Mouse (Mus musculus): ENCODE measurements at regions not wholly inside any gene's neighbourhood (a gene's known extent, or its start where the extent isn't known, plus 50 kb on each side); places are given as distances from the start of the nearest gene placed in this dataset.

GRCm38 (mm10) chr14:46664305-46664704 is 96.0 kb upstream of the Cdkn3 start:
- no peak for ATAC-seq

DNA sequence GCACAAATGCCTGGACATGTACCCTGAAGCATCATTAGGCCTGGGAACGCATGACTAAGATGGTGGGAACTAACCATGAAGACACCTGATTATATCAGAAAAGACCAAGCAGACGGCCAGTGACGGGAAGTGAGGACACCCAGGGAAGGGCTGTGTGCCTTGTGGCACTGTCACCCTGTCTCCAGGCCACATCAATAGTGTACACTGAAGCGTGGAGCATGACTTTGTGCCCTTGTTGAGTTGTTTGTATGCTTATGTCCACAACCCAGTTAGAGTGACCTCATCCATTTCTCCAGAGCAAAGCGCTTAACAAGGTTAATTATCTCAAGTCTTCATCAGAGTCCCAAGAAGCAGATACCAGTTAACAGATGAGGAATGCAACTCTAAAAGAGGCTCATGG is 96.8 kb upstream of the Cdkn3 start:
- H3K36me3 ChIP-seq = no peaks in the 10 kb centered on the region
- WGBS (ENCODE audit: insufficient replicate concordance) = 48% methylated on average over 5 of the region's 5 CpGs
- no peak overlapping the region for H3K9ac ChIP-seq
- H3K27me3 ChIP-seq (replicated peaks) = peaks cover 1% of the 10 kb centered on the region; the same call in 1 of the 2 replicates
- no peak overlapping the region for H3K4me3 ChIP-seq
- ATAC-seq = no peak
- H3K4me2 ChIP-seq = no peak overlapping the region
- no peaks in the 10 kb centered on the region for H3K9me3 ChIP-seq (replicated peaks)
- H3K27ac ChIP-seq = no peak overlapping the region
- peaks cover 15% of the 10 kb centered on the region for H3K4me1 ChIP-seq

More at GRCm38 (mm10) chr14:46664305-46664704, 96.0 kb upstream of the Cdkn3 start:
- Histone ChIP-seq H3K27me3 (replicated peaks) (no peaks in the 10 kb centered on the region; the same call in 1 of the 2 replicates), H3K4me2 (no peak overlapping the region), H3K36me3 (no peaks in the 10 kb centered on the region), H3K9me3 (replicated peaks) (0 out of 2 replicates have a peak, but pooled peaks cover 3% of the 10 kb centered on the region), H3K9ac (no peak overlapping the region), H3K4me3 (no peak overlapping the region), H3K27ac (no peak overlapping the region), H3K4me1 (peaks cover 15% of the 10 kb centered on the region)
- WGBS (ENCODE audit: insufficient replicate concordance) = 73% methylated on average over 6 of the region's 6 CpGs

DNA sequence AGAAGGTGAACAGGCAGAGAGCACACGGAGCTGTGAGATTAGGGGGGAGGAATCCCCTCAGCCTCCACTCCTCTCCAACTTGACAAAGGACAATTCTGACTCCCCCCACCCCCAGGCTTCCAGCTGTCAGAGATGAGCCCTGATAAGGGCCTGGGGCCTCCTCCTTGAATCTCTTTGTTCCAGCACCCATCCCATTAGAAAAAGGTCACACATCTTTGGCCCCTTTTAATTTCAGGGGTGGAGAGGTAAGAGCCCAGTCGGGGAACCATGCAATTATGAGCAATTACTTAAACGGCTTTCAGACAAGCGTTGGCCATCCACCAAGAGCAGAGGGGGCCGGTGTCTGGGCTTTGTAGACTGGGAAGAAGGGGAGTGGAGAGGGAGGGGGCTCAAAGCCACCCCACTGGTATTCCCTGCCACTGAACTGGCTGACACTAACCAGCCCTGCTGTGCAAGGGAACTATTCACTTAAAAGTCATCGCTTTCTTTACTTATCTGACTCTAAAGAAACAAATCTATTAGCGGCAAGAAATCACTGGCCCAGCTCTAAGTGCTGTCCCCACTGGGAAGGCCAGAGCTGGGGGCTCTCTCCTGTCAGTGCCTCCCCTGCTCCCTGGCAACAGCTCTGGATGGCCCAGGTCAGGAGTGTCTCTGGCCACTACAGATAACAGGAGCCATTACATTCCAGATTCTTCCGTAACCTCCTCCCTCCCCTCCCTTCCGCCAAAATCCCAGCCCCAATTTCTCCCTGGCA is 98.4 kb upstream of the Cdkn3 start:
- Histone ChIP-seq H3K9ac (no peak overlapping the region), H3K4me3 (no peak overlapping the region), H3K27me3 (replicated peaks) (peaks cover 7% of the 10 kb centered on the region; the same call in 1 of the 2 replicates), H3K27ac (no peak overlapping the region), H3K4me2 (peak overlapping the region; percentile 3; the same call in 1 of the 2 replicates), H3K36me3 (no peaks in the 10 kb centered on the region), H3K4me1 (peaks cover 11% of the 10 kb centered on the region), H3K9me3 (replicated peaks) (no peaks in the 10 kb centered on the region)
- 36% methylated on average over 9 of the region's 9 CpGs for WGBS (ENCODE audit: insufficient replicate concordance)
- peak; percentile 46 for ATAC-seq

GRCm38 (mm10) chr14:46661118-46661791 is 99.1 kb upstream of the Cdkn3 start:
- WGBS (ENCODE audit: insufficient replicate concordance) = 40% methylated on average over 3 of the region's 3 CpGs

DNA sequence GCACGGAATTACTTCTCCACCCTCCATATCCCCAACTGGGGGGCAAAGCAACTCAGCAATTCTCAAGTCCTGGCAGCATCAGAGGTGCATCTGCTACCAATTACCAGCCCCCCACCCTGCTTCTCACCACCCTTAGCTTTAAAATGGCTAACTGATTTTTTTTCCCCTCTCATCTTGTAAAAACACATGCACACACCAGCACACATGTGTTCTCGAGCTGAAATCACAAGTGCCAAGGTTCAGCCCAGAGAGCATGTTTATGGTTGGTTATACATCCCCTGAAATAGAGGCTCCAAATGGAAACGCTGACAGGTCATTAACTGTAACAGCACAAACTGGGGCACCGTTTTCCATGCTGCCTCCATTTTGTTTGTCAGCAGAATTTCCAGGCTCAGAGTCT is 101.0 kb upstream of the Cdkn3 start:
- no peak overlapping the region for H3K27ac ChIP-seq
- no peak overlapping the region for H3K9ac ChIP-seq
- ATAC-seq = no peak
- H3K4me1 ChIP-seq = peaks cover 11% of the 10 kb centered on the region
- H3K27me3 ChIP-seq (replicated peaks) = peaks cover 11% of the 10 kb centered on the region; the same call in 1 of the 2 replicates
- no peak overlapping the region for H3K4me2 ChIP-seq
- H3K9me3 ChIP-seq (replicated peaks) = no peaks in the 10 kb centered on the region
- H3K36me3 ChIP-seq = no peaks in the 10 kb centered on the region
- no peak overlapping the region for H3K4me3 ChIP-seq
- 58% methylated on average over 4 of the region's 4 CpGs for WGBS (ENCODE audit: insufficient replicate concordance)

More at GRCm38 (mm10) chr14:46661118-46661791, 99.1 kb upstream of the Cdkn3 start:
- Histone ChIP-seq H3K9me3 (replicated peaks) (no peaks in the 10 kb centered on the region), H3K27ac (no peak overlapping the region), H3K27me3 (replicated peaks) (peaks cover 10% of the 10 kb centered on the region; the same call in 1 of the 2 replicates), H3K4me2 (no peak overlapping the region), H3K36me3 (no peaks in the 10 kb centered on the region), H3K4me1 (peaks cover 11% of the 10 kb centered on the region), H3K9ac (no peak overlapping the region), H3K4me3 (no peak overlapping the region)
- no peak for ATAC-seq

DNA sequence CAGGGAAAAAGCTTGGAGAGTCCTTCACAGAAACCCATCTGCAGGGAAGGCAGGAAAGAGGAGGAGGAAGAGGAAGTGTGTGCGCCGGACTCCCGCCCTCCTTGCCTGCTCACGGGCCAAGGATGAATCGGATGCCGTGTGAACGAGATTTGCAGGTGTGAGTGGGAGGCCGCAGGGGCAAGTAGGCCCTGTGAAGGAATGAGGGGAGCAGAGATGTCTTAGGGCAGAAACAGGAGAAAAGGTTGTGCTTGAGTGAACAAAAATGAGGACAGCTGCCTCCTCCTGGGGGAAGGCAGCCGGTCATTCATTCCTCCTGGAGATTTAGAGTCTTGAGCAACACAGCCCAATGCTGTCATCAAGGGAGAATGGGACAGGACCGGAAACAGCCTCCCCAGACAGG is 104.1 kb upstream of the Cdkn3 start:
- ATAC-seq = no peak
- Histone ChIP-seq H3K9ac (no peak overlapping the region), H3K4me1 (no peaks in the 10 kb centered on the region), H3K9me3 (replicated peaks) (no peaks in the 10 kb centered on the region), H3K4me3 (no peak overlapping the region), H3K27me3 (replicated peaks) (peaks cover 11% of the 10 kb centered on the region; the same call in 1 of the 2 replicates), H3K36me3 (no peaks in the 10 kb centered on the region), H3K27ac (no peak overlapping the region), H3K4me2 (no peak overlapping the region)
- 66% methylated on average over 10 of the region's 10 CpGs for WGBS (ENCODE audit: insufficient replicate concordance)

DNA sequence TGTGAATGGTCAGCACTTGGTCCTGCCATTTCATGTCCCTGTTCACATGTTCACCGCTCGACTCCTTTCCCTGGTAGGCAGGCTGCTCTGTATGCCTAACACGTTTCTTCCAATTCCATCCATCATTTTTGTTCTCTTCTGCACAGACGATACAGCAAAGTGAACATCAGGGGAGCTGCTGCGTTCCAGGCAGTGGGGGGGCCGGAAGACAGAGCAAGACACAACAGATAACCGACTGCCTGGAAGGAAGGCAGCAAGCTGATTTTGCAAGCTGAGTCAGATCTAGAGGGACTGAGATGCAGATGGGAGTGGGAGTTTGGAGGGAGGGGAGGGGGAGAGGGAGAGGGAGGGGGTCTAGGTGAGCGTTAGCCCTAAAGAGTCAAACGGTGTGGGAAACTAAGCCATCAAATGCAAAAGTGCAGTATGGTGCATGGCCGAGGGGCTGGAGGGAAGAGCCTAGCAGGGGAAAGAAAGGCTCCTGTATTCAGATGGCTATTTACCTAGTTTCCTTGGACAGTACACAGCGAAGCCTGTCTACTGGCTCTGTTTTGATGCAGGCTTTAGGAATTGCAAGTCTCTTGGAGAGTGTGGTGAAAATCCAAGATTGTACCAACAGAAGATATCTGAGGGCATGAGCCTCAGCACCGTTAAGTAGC is 112.9 kb upstream of the Cdkn3 start:
- H3K4me2 ChIP-seq = no peak overlapping the region
- H3K27ac ChIP-seq = no peak overlapping the region
- H3K4me3 ChIP-seq = no peak overlapping the region
- no peaks in the 10 kb centered on the region for H3K9me3 ChIP-seq (replicated peaks)
- 42% methylated on average over 12 of the region's 12 CpGs for WGBS (ENCODE audit: insufficient replicate concordance)
- no peaks in the 10 kb centered on the region for H3K36me3 ChIP-seq
- no peak overlapping the region for H3K9ac ChIP-seq
- no peaks in the 10 kb centered on the region for H3K4me1 ChIP-seq
- ATAC-seq = no peak
- peaks cover 4% of the 10 kb centered on the region; the same call in 1 of the 2 replicates for H3K27me3 ChIP-seq (replicated peaks)

DNA sequence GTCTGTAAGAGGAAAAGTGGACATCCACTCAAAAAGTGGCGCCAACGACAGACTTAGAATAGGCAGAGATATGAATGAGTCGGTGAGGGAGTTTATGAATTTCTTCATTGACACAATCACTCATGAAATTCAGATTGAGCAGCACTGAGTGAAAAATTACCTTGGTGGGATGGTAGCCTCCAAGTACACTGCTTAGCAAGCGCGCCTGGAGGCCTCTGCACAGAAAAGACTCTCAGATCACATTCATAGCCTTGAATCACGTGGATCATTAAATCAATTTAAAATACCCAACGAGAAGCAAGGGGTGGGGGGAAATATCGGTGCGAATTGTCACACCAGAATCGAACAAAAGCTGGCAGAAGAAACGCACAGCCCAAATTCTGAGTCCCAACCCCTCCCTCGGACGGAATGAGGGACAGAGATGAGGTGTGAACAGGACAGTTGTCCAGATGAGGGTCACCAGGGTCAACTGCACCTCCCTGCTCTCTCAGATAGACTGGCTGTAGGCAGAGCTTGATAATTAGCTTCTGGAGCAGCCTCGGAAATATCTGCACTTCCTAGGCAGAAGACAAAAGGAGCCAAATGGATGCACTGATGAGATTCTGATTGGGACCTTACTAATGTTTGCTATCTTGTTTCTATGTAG is 113.5 kb upstream of the Cdkn3 start:
- no peaks in the 10 kb centered on the region for H3K9me3 ChIP-seq (replicated peaks)
- H3K4me3 ChIP-seq = no peak overlapping the region
- H3K36me3 ChIP-seq = no peaks in the 10 kb centered on the region
- H3K4me2 ChIP-seq = no peak overlapping the region
- H3K9ac ChIP-seq = no peak overlapping the region
- 74% methylated on average over 14 of the region's 14 CpGs for WGBS (ENCODE audit: insufficient replicate concordance)
- no peak overlapping the region for H3K27ac ChIP-seq
- no peaks in the 10 kb centered on the region for H3K4me1 ChIP-seq
- peaks cover 4% of the 10 kb centered on the region; the same call in 1 of the 2 replicates for H3K27me3 ChIP-seq (replicated peaks)
- ATAC-seq = no peak

DNA sequence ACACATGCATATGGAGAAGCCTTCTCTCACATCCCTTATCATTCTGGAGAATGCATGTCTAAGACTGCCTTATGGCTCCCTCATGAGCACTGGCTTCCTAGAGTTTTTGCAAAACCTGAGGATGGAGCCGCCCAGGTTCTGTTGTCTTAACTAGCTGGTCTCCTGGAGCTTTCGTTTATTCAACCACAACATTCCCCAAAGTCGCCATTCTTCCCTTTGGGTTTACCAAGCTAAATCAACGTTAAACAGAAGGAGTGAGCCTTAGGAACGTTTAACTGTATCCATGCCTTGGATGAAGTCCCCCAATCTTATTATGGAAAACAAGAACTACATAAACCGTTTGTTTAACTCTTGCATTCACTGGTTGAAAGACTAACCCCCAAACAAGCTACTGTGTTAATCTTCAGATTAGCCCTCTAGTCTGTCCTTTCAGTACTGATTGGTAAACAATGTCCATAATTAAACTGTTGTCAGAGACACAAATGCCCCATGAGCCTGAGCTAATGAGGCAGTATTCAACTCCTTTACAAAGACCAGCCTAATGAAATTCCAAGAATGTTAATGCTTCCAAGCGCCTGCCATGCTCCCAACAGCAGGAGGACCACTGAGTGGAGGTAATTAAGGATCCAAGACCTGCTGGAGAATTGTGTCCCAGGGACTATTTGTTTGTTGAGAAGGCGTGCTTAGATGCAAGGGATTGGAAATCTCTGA is 121.1 kb upstream of the Cdkn3 start:
- Histone ChIP-seq H3K9me3 (replicated peaks) (no peaks in the 10 kb centered on the region), H3K4me2 (no peak overlapping the region), H3K9ac (no peak overlapping the region), H3K36me3 (no peaks in the 10 kb centered on the region), H3K27ac (no peak overlapping the region), H3K4me3 (no peak overlapping the region), H3K4me1 (peaks cover 6% of the 10 kb centered on the region; the same call in 1 of the 2 replicates), H3K27me3 (replicated peaks) (0 out of 2 replicates have a peak, but pooled peaks cover 3% of the 10 kb centered on the region)
- WGBS (ENCODE audit: insufficient replicate concordance) = 45% methylated on average over 8 of the region's 8 CpGs
- no peak for ATAC-seq

DNA sequence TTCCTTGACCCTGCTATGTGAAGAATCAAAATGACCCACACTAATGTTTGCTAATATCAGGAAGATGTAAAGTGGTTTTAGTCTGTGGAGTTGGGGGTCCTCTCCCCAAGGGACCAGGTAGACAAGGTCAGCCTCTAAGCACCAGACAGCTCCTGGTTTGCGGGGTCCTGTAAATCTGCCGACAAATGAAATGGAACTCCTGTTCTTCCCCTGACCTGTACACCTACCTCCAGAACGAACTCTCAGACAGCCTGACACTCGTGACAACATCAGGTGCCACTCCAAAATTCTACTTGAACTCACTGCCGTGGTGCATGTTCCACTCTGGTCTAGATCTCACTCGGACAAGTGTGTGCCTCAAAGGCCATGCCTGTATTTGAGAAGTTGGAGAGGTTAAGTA is 121.8 kb upstream of the Cdkn3 start:
- Histone ChIP-seq H3K4me2 (no peak overlapping the region), H3K9me3 (replicated peaks) (no peaks in the 10 kb centered on the region), H3K9ac (no peak overlapping the region), H3K4me3 (no peak overlapping the region), H3K36me3 (no peaks in the 10 kb centered on the region), H3K27me3 (replicated peaks) (0 out of 2 replicates have a peak, but pooled peaks cover 3% of the 10 kb centered on the region), H3K27ac (no peak overlapping the region), H3K4me1 (peaks cover 6% of the 10 kb centered on the region; the same call in 1 of the 2 replicates)
- WGBS (ENCODE audit: insufficient replicate concordance) = 76% methylated on average over 6 of the region's 6 CpGs
- ATAC-seq = no peak

- ATAC-seq = no peak
- peaks cover 6% of the 10 kb centered on the region; the same call in 1 of the 2 replicates for H3K4me1 ChIP-seq
- no peaks in the 10 kb centered on the region for H3K9me3 ChIP-seq (replicated peaks)
- no peaks in the 10 kb centered on the region for H3K36me3 ChIP-seq
- 78% methylated on average over 5 of the region's 5 CpGs for WGBS (ENCODE audit: insufficient replicate concordance)
- H3K4me3 ChIP-seq = no peak overlapping the region
- H3K27ac ChIP-seq = no peak overlapping the region
- H3K27me3 ChIP-seq (replicated peaks) = 0 out of 2 replicates have a peak, but pooled peaks cover 3% of the 10 kb centered on the region
- H3K9ac ChIP-seq = no peak overlapping the region
- no peak overlapping the region for H3K4me2 ChIP-seq
Observed at GRCm38 (mm10) chr14:46637240-46637639, 123.1 kb upstream of the Cdkn3 start.
